Mouse (Mus musculus) heart, postnatal 0 days (tissue): ENCODE data around the gene Col25a1. TPM values are rescaled to one million over a fixed set of nuclear protein-coding genes. Genes with fewer than 3 reads are reported as not detected.

ENCODE experiments used
- ATAC-seq: fragments of 200-750 bp; cut with Nextera tagmentation; 2 replicates; pipeline ENCODE4 v1.8.0; 2017; ENCODE audit warnings: low read depth, moderate number of reproducible peaks, moderate library complexity; ENCODE audit not compliant: insufficient read depth
- DNase-seq: peaks from one replicate; pipeline ENCODE4 v3.0.0-alpha.2; 2016; ENCODE audit warnings: low spot score
- H3K27ac ChIP-seq: fragments of 300-500 bp; sonication (generic); 2 replicates; pipeline ENCODE4 v1.5.1; 2014; ENCODE audit warnings: low read depth, mild to moderate bottlenecking
- H3K27me3 ChIP-seq: fragments of 300-500 bp; sonication (generic); 2 replicates; pipeline ENCODE4 v1.6.1; 2014; ENCODE audit warnings: low read length, mixed read lengths; ENCODE audit not compliant: control insufficient read depth, insufficient read depth
- H3K36me3 ChIP-seq: fragments of 300-500 bp; sonication (generic); replicated peaks from 2 replicates; pipeline ENCODE4 v1.6.1; 2014; ENCODE audit warnings: low read length, mixed read lengths; ENCODE audit not compliant: control insufficient read depth, insufficient read depth
- H3K4me1 ChIP-seq: fragments of 300-500 bp; sonication (generic); 2 replicates; pipeline ENCODE4 v1.6.1; 2014; ENCODE audit warnings: antibody characterized with exemption; ENCODE audit not compliant: control insufficient read depth, insufficient read depth
- H3K4me2 ChIP-seq: fragments of 300-500 bp; sonication (generic); 2 replicates; pipeline ENCODE4 v1.6.1; 2014; ENCODE audit warnings: low read depth, mild to moderate bottlenecking, low read length, moderate library complexity
- H3K4me3 ChIP-seq: fragments of 300-500 bp; sonication (generic); 2 replicates; pipeline ENCODE4 v1.5.1; 2014; ENCODE audit warnings: low read depth, low read length
- H3K9ac ChIP-seq: fragments of 300-500 bp; sonication (generic); replicated peaks from 2 replicates; pipeline ENCODE4 v1.6.1; 2014; ENCODE audit warnings: low read depth, low read length, mixed read lengths
- H3K9me3 ChIP-seq: fragments of 300-500 bp; sonication (generic); replicated peaks from 2 replicates; pipeline ENCODE4 v1.6.1; 2016; ENCODE audit warnings: low read length; ENCODE audit not compliant: control insufficient read depth
- CTCF ChIP-seq: IDR thresholded peaks from 2 replicates; pipeline ENCODE4 v1.5.1; 2016; ENCODE audit warnings: antibody characterized with exemption, control low read depth, low read depth
- EP300 ChIP-seq: IDR thresholded peaks from 2 replicates; pipeline ENCODE4 v1.6.1; 2016; ENCODE audit warnings: antibody characterized with exemption, low read depth
- WGBS: fragments of 180-500 bp; shearing (Covaris S2); extraction: QIAGEN DNeasy Blood & Tissue Kit; methylation state at CpG from one replicate; pipeline ENCODE4 v1.1.7; 2014; 5-methylcytosine and 5-hydroxymethylcytosine counted together
- polyA plus RNA-seq: library from polyadenylated mRNA; unstranded; fragments of >200 nt; fragmentation: Nextera tagmentation; extraction: Ambion mirVana; gene quantifications from 2 replicates; pipeline ENCODE4 v1.2.1, GENCODE M21; 2015
- total RNA-seq: library from RNA; depleted of rRNA; stranded (reverse); fragments of >200 nt; gene quantifications from 2 replicates; pipeline ENCODE4 v1.2.3, GENCODE M21; 2014; ENCODE audit warnings: low replicate concordance

Gene Col25a1
- total and polyA plus RNA-seq, 2 experiments from 2014 or later = 0.67 to 0.92 TPM

- Histone ChIP-seq H3K9ac (no peak overlapping the region), H3K27me3 (no peaks in the 10 kb centered on the region), H3K4me1 (no peaks in the 10 kb centered on the region), H3K4me3 (no peak overlapping the region), H3K4me2 (no peak overlapping the region), H3K27ac (no peak overlapping the region), H3K36me3 (no peaks in the 10 kb centered on the region), H3K9me3 (no peaks in the 10 kb centered on the region)
- TF ChIP-seq CTCF (no peak), EP300 (no peak)
- WGBS = 84% methylated on average over 6 of the region's 6 CpGs
- DNase-seq (no peak), ATAC-seq (no peak)
Measured at GRCm38 (mm10) chr3:130313246-130313645, 181.9 kb downstream of the Col25a1 start.

- no peaks in the 10 kb centered on the region for H3K36me3 ChIP-seq
- H3K4me3 ChIP-seq = no peak overlapping the region
- H3K9ac ChIP-seq = no peak overlapping the region
- no peak for ATAC-seq
- H3K27me3 ChIP-seq = no peaks in the 10 kb centered on the region
- H3K9me3 ChIP-seq = no peaks in the 10 kb centered on the region
- WGBS = 71% methylated on average over 13 of the region's 13 CpGs
- H3K27ac ChIP-seq = no peak overlapping the region
- TF ChIP-seq EP300 (no peak), CTCF (no peak)
- H3K4me1 ChIP-seq = no peaks in the 10 kb centered on the region
- H3K4me2 ChIP-seq = no peak overlapping the region
- DNase-seq = no peak
Measured at GRCm38 (mm10) chr3:130327039-130328015, 196.0 kb downstream of the Col25a1 start.

- Histone ChIP-seq H3K36me3 (no peaks in the 10 kb centered on the region), H3K9ac (no peak overlapping the region), H3K27me3 (no peaks in the 10 kb centered on the region), H3K27ac (no peak overlapping the region), H3K4me2 (no peak overlapping the region), H3K4me1 (no peaks in the 10 kb centered on the region), H3K9me3 (no peaks in the 10 kb centered on the region), H3K4me3 (no peak overlapping the region)
- DNase-seq (no peak), ATAC-seq (no peak)
- TF ChIP-seq CTCF (no peak), EP300 (no peak)
- WGBS = 69% methylated on average over 9 of the region's 9 CpGs
Measured at GRCm38 (mm10) chr3:130328909-130329308, 197.6 kb downstream of the Col25a1 start.

GRCm38 (mm10) chr3:130329833-130330555, 198.7 kb downstream of the Col25a1 start:
- Histone ChIP-seq H3K36me3 (no peaks in the 10 kb centered on the region), H3K27me3 (no peaks in the 10 kb centered on the region), H3K9me3 (no peaks in the 10 kb centered on the region), H3K4me1 (no peaks in the 10 kb centered on the region), H3K27ac (no peak overlapping the region), H3K4me2 (no peak overlapping the region), H3K4me3 (no peak overlapping the region), H3K9ac (no peak overlapping the region)
- DNase-seq (no peak), ATAC-seq (no peak)
- TF ChIP-seq CTCF (no peak), EP300 (no peak)
- 86% methylated on average over 9 of the region's 9 CpGs for WGBS

GRCm38 (mm10) chr3:130330556-130330950, 199.3 kb downstream of the Col25a1 start:
- TF ChIP-seq CTCF (no peak), EP300 (no peak)
- no peak overlapping the region for H3K4me2 ChIP-seq
- H3K27me3 ChIP-seq = no peaks in the 10 kb centered on the region
- whole genome bisulfite sequencing = 87% methylated on average over 3 of the region's 3 CpGs
- no peaks in the 10 kb centered on the region for H3K4me1 ChIP-seq
- H3K27ac ChIP-seq = no peak overlapping the region
- DNase-seq (no peak), ATAC-seq (no peak)
- no peaks in the 10 kb centered on the region for H3K9me3 ChIP-seq
- H3K4me3 ChIP-seq = no peak overlapping the region
- no peak overlapping the region for H3K9ac ChIP-seq
- no peaks in the 10 kb centered on the region for H3K36me3 ChIP-seq
